Mouse (Mus musculus): Measurements from ENCODE around the gene Cd93.

DNA sequence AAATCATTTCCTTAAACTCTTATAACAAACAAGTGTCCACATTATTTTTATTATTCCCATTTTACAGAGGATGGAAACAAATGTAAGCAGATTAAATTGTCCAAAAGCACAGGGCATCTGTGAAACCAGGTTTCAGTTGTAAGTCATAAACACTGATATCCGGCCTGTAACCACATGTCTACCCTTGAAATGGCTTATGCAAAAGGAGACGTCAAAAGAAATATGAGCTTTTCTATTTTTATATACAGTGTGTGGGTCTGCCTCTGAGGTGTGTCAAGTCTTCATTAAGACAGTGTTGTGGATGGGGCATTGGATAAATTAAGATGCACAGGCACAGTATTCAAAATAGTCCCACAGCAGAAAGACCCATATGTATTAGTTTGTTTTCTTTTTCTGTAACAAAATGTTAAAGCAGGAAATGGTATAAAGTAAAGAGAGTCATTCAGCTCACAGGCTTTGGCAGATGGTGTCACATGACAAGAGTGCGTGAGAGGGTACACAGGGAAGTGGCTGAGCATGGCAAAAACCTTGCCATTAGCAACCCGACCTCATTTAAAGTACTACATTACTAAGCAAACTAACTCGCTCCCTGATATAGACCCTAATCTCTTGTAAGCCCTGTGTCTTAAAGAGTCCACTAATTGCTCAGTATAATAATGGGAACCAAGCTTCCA lies 17.5 kb downstream of the Cd93 start:
- TF ChIP-seq CTCF (IDR thresholded peaks at IDR 0.05; ENCODE audit: insufficient read depth, low read length): no peak
- TF ChIP-seq POLR2A (IDR thresholded peaks at IDR 0.05; ENCODE audit: borderline replicate concordance, extremely low read depth, low read depth, low read length): no peak

Measured in lung, adult 2 months (tissue).